Mouse (Mus musculus) cerebellum, adult 2 months (tissue): ENCODE data around the gene Svep1.

ENCODE experiments used
- CTCF ChIP-seq: fragments of 200-500 bp; IDR thresholded peaks from 2 replicates; pipeline ENCODE4 v1.5.1; 2011; ENCODE audit warnings: low read depth, mild to moderate bottlenecking, control low read depth, low read length, moderate library complexity, borderline replicate concordance; ENCODE audit not compliant: insufficient read depth
- POLR2A ChIP-seq: fragments of 200-500 bp; IDR thresholded peaks from 2 replicates; pipeline ENCODE4 v1.6.1; 2011; ENCODE audit warnings: low read length, control low read depth, borderline replicate concordance; ENCODE audit not compliant: insufficient read depth

GRCm38 (mm10) chr4:58077950-58078349 lies 128.7 kb downstream of the Svep1 start:
- TF ChIP-seq CTCF (no peak), POLR2A (no peak)
